Mouse (Mus musculus) stomach, embryonic 16.5 days (tissue): ENCODE results near the gene C1rl. TPM values are rescaled to one million over a fixed set of nuclear protein-coding genes. Genes with fewer than 3 reads are reported as not detected.
"Not testable (repeated sequence)": the region's sequence is repeated elsewhere in the genome, so short reads cannot be mapped to it uniquely, and the experiment has no call there.

ENCODE experiments used
- ATAC-seq: fragments of 200-750 bp; cut with Nextera tagmentation; 2 replicates; pipeline ENCODE4 v1.8.0; 2017; ENCODE audit warnings: moderate number of reproducible peaks, moderate TSS enrichment; ENCODE audit not compliant: insufficient read depth, low FRiP score
- H3K27ac ChIP-seq: fragments of 300-500 bp; sonication (generic); 2 replicates; pipeline ENCODE4 v1.5.1; 2014; ENCODE audit warnings: low read length
- H3K27me3 ChIP-seq: fragments of 300-500 bp; sonication (generic); 2 replicates; pipeline ENCODE4 v1.6.1; 2014; ENCODE audit warnings: low read length, control low read depth, mixed read lengths; ENCODE audit not compliant: control insufficient read depth, insufficient read depth
- H3K36me3 ChIP-seq: fragments of 300-500 bp; sonication (generic); 2 replicates; pipeline ENCODE4 v1.6.1; 2014; ENCODE audit warnings: low read length; ENCODE audit not compliant: control insufficient read depth, insufficient read depth
- H3K4me1 ChIP-seq: fragments of 300-500 bp; sonication (generic); 2 replicates; pipeline ENCODE4 v1.6.1; 2014; ENCODE audit warnings: low read length, control low read depth, mixed read lengths; ENCODE audit not compliant: control insufficient read depth, insufficient read depth
- H3K4me2 ChIP-seq: fragments of 300-500 bp; sonication (generic); 2 replicates; pipeline ENCODE4 v1.6.1; 2014; ENCODE audit warnings: low read depth, low read length, mixed read lengths
- H3K4me3 ChIP-seq: fragments of 300-500 bp; sonication (generic); replicated peaks from 2 replicates; pipeline ENCODE4 v1.5.1; 2014; ENCODE audit warnings: mild to moderate bottlenecking, low read length
- H3K9ac ChIP-seq: fragments of 300-500 bp; sonication (generic); 2 replicates; pipeline ENCODE4 v1.6.1; 2014; ENCODE audit warnings: low read length
- H3K9me3 ChIP-seq: fragments of 300-500 bp; sonication (generic); replicated peaks from 2 replicates; pipeline ENCODE4 v1.6.1; 2016; ENCODE audit warnings: low read length, control low read depth; ENCODE audit not compliant: control insufficient read depth
- WGBS: fragments of 180-500 bp; shearing (Covaris S2); extraction: QIAGEN DNeasy Blood & Tissue Kit; methylation state at CpG from one replicate; pipeline ENCODE4 v1.1.7; 2014; 5-methylcytosine and 5-hydroxymethylcytosine counted together
- polyA plus RNA-seq: library from polyadenylated mRNA; unstranded; fragments of >200 nt; fragmentation: Nextera tagmentation; extraction: Ambion mirVana; gene quantifications from 2 replicates; pipeline ENCODE4 v1.2.1, GENCODE M21; 2015

C1rl gene
- polyA plus RNA-seq, 1 experiment from 2014 or later: 1.7 TPM

DNA sequence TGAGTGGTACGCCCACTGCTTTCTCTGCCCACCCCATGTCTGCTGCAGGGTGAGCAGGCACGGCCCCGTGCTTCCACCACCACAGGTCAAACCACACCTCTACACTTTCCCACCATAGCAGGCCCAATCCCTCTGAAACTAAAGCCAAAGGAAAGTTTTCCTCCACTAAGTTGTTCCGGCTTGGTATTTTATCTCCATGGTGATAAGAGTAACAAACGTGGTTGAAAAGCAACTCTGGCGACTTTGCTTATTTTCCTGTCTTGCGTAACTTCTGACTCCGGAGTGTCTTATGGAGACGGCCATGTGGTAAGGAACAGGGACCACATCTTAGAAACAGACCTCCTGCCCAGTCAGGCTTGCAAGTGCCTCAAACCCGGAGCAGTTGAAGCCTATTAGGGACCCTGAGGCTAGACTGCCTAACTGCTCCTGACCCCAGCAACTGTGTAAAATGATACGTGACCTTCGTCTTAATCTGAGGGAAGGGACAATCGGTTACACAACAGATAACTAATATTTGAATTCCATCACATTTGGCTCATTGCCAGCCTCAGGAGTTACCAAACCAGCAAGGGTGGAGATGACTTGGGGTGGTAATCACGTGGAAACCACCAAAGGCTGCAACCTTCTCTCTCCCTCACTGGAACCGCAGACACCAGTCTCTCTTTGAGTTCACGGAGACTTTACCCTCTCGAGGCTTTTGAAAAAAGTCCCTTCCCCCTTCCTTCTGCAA, 14.8 kb upstream of the C1rl start:
- H3K27ac ChIP-seq: peak overlapping the region; percentile 56
- 39% methylated on average over 17 of the region's 17 CpGs for WGBS
- H3K4me2 ChIP-seq: no peak overlapping the region
- no peaks in the 10 kb centered on the region for H3K27me3 ChIP-seq
- no peaks in the 10 kb centered on the region for H3K36me3 ChIP-seq
- no peaks in the 10 kb centered on the region for H3K9me3 ChIP-seq
- no peak overlapping the region for H3K4me3 ChIP-seq
- peaks cover 8% of the 10 kb centered on the region; the same call in 1 of the 2 replicates for H3K4me1 ChIP-seq
- ATAC-seq: peak; percentile 72
- H3K9ac ChIP-seq: peak overlapping the region; percentile 4; the same call in 1 of the 2 replicates

DNA sequence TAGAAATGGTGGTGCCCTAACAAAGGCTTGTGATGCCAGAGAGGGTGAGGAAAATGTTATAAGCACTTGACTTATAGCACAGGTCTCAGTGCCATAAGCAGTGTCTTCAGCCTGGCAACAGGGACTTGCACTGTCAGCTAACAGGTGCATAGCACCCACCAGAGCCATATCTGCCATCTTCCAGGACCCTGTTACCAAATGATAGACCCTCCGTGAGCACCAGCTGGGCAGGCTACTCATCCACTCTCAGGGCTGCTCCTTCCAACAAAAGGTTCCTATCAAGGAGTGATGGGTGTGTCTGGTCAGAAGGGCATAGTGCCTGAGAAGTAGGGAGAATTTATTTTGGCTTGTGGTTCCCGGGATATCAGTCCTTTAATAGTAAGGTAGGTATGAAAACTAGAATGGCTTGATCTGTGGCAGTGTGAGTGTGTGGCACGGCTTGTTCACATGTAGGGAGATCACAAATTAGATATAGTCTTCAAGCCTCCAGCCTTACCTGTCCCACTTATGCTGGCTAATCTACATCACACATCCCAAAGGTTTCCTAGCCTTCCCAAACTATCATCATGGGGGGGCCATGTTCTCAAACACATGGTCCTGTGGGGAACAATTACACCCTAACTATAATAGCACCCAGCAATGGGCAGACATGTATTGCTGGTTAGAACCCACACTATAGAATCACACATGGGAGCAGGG, 13.9 kb upstream of the C1rl start:
- no peaks in the 10 kb centered on the region for H3K9me3 ChIP-seq
- H3K4me2 ChIP-seq: no peak overlapping the region
- peak overlapping the region; percentile 56 for H3K27ac ChIP-seq
- H3K4me3 ChIP-seq: no peak overlapping the region
- peak overlapping the region; percentile 4; the same call in 1 of the 2 replicates for H3K9ac ChIP-seq
- no peaks in the 10 kb centered on the region for H3K36me3 ChIP-seq
- ATAC-seq: no peak
- 70% methylated on average over 3 of the region's 3 CpGs for WGBS
- H3K27me3 ChIP-seq: no peaks in the 10 kb centered on the region
- peaks cover 8% of the 10 kb centered on the region; the same call in 1 of the 2 replicates for H3K4me1 ChIP-seq

DNA sequence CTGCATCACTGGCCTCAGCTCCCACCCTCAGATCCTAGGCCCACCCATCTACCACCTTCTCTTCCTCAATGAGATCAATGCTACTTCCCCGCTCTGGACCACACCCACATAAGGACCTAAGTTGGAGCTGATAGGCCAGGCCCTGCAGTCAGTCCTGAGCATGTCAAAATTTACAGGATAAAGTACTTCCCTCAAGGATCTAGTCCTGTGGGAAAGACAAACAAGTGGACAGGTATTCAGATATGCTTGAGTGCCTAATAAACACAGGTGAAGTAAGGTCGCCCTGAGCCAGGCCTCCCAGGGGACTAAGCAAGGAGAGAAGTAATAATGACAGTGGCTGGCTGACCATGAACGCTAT, 13.4 kb upstream of the C1rl start:
- H3K4me3 ChIP-seq: no peak overlapping the region
- H3K9me3 ChIP-seq: no peaks in the 10 kb centered on the region
- no peak overlapping the region for H3K27ac ChIP-seq
- peaks cover 8% of the 10 kb centered on the region; the same call in 1 of the 2 replicates for H3K4me1 ChIP-seq
- WGBS: 72% methylated on average over 3 of the region's 3 CpGs
- H3K36me3 ChIP-seq: no peaks in the 10 kb centered on the region
- H3K9ac ChIP-seq: no peak overlapping the region
- no peaks in the 10 kb centered on the region for H3K27me3 ChIP-seq
- ATAC-seq: no peak
- H3K4me2 ChIP-seq: no peak overlapping the region

DNA sequence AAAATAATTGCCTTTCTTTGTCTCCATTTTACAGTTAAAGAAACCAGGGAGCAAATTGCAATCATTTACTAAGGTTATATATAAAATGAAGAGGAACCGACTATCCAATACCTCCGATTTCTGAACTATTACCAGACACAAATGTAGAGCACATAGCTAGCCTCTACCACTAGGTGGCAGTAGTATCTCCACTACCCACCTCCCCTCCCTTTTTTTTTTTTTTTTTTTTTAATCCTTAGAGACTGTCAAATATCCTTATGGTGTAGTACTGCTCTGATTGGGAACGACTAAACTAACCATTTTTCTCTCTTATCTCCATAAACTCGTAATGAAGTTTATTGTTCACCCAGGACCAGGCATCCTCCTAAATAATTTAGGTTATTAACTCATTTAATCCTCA, 12.6 kb upstream of the C1rl start:
- 56% methylated on average over 4 of the region's 4 CpGs for WGBS

DNA sequence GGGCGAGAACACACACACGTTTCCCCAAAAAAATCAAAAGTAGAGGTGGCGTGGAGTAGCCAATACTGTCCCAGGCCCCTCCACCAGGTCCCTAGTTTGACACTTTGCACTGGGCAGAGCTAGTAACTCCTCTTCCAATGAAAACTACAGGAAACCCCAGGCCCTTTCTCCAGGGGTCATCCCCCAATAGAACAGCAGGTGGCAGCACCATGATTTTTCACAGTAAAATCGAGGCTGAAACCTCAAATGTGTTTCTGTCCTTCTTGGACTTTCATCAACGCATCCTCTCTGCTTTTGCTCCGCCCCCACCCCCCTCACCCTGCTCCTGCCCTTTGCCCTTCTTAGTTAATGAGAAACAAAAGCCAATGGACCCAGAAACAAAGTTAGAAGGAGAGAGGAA, 11.3 kb upstream of the C1rl start:
- no peak for ATAC-seq
- 35% methylated on average over 6 of the region's 6 CpGs for WGBS

More for the DNA sequence above, 12.6 kb upstream of the C1rl start:
- no peaks in the 10 kb centered on the region for H3K36me3 ChIP-seq
- no peak overlapping the region for H3K4me2 ChIP-seq
- H3K4me1 ChIP-seq: peaks cover 8% of the 10 kb centered on the region; the same call in 1 of the 2 replicates
- H3K27ac ChIP-seq: no peak overlapping the region
- no peaks in the 10 kb centered on the region for H3K9me3 ChIP-seq
- H3K9ac ChIP-seq: no peak overlapping the region
- ATAC-seq: no peak
- no peaks in the 10 kb centered on the region for H3K27me3 ChIP-seq
- H3K4me3 ChIP-seq: no peak overlapping the region

DNA sequence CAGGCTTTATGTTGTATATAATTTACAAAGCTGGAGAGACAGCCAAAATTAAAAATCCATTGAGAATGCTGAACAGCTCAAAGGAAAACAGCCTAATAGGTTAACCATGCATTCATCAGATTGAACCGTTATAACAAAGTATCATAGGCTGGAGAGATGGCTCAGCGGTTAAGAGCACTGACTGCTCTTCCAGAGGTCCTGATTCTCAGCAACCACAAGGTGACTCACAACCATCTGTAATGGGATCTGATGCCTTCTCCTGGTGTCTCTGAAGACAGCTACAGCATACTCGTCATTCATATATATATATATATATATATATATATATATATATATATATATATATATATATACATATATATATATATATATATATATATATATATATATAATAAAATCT, 9.1 kb upstream of the C1rl start:
- H3K4me2 ChIP-seq, H3K27me3 ChIP-seq, H3K36me3 ChIP-seq, H3K4me3 ChIP-seq, H3K9me3 ChIP-seq, H3K9ac ChIP-seq, H3K27ac ChIP-seq, ATAC-seq, H3K4me1 ChIP-seq: not testable (repeated sequence)
- 82% methylated on average over 3 of the region's 3 CpGs for WGBS

More for the DNA sequence above, 11.3 kb upstream of the C1rl start:
- Histone ChIP-seq H3K4me1 (peaks cover 8% of the 10 kb centered on the region; the same call in 1 of the 2 replicates), H3K4me2 (no peak overlapping the region), H3K4me3 (no peak overlapping the region), H3K36me3 (no peaks in the 10 kb centered on the region), H3K27ac (no peak overlapping the region), H3K9me3 (no peaks in the 10 kb centered on the region), H3K27me3 (no peaks in the 10 kb centered on the region), H3K9ac (no peak overlapping the region)

DNA sequence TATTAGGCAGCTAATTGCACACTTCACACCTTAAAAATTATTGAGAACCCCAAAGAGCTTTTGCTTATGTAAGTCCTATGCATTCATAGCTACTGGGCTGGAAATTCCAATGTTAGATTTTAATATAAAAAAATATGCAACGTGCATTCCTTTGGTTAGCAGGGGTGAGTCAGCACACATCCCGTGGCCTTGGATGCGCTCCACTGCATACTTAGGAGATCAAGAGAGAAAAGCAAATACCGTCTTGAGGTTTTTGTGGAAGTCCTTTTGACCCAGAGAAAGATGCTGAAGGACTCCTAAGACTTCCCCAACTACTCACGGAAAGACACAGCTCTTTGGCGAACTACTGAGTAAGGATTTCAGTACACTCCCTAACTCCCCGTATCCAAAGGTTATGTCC, 8.1 kb upstream of the C1rl start:
- Histone ChIP-seq H3K4me1 (no peaks in the 10 kb centered on the region), H3K4me2 (no peak overlapping the region), H3K4me3 (no peak overlapping the region), H3K36me3 (no peaks in the 10 kb centered on the region), H3K27ac (no peak overlapping the region), H3K9me3 (no peaks in the 10 kb centered on the region), H3K9ac (no peak overlapping the region), H3K27me3 (no peaks in the 10 kb centered on the region)
- WGBS: 71% methylated on average over 7 of the region's 7 CpGs
- ATAC-seq: no peak

DNA sequence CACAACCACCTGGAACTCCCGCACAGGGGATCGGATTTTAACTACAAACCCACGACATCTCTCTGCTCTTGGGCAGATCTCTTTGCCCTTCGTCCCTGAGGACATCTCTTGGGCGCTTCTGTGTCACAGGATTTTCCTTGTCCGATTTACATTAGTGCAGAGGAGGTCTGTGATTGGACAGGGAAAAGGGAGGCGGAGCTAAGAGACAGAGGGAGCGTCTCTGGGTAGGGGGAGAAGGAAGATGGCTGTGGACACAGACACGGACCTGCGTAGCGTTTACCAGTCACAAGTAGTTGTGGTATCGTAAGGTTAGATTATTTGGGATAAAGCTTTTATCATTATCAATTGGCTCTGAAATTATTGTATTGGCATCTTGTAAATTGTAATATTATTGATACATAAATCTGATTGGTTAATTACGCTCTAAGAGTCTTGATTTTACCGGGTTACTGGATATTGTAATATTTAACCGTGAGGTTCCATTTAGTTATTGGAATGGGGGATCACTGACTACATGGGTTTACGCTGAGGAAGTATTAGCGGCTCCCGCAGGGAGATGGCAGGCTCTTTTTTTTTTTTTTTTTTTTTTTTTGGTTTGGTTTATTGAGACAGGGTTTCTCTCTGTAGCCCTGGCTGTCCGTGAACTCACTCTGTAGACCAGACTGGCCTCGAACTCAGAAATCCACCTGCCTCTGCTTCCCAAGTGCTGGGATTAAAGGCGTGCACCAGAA, 7.3 kb upstream of the C1rl start:
- Histone ChIP-seq H3K9ac (no peak overlapping the region), H3K9me3 (no peaks in the 10 kb centered on the region), H3K27me3 (no peaks in the 10 kb centered on the region), H3K4me1 (no peaks in the 10 kb centered on the region), H3K36me3 (no peaks in the 10 kb centered on the region), H3K27ac (no peak overlapping the region), H3K4me2 (peak overlapping the region; percentile 39), H3K4me3 (peak overlapping the region; percentile 10; the same call in 1 of the 2 replicates)
- 35% methylated on average over 21 of the region's 21 CpGs for WGBS
- no peak for ATAC-seq

DNA sequence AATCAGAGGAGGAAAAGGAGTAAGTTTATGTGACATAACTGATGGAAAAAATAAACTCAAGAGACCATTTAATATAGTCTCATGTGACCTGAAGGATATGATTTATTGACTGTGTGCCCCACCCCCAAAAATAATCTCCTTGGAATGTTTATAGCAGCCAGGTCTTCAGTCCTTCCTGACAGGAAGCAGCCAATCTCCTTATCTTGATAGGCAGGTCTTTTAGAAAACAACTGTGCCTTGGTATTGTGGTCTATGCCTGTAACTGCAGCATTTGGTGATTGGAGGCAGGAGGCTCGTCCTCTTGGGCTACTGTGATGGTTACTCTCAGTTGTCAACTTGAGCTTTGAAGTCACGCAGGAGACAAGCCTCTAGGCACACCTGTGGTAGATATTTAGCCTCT, 5.4 kb upstream of the C1rl start:
- no peaks in the 10 kb centered on the region for H3K27me3 ChIP-seq
- H3K4me2 ChIP-seq: no peak overlapping the region
- H3K27ac ChIP-seq: no peak overlapping the region
- H3K4me1 ChIP-seq: no peaks in the 10 kb centered on the region
- H3K4me3 ChIP-seq: no peak overlapping the region
- no peak overlapping the region for H3K9ac ChIP-seq
- WGBS: 44% methylated on average over 2 of the region's 2 CpGs
- no peak for ATAC-seq
- no peaks in the 10 kb centered on the region for H3K36me3 ChIP-seq
- no peaks in the 10 kb centered on the region for H3K9me3 ChIP-seq
